Mouse (Mus musculus) frontal cortex, adult 2 months (tissue): Measurements from ENCODE around the gene Exog. TPM values are rescaled to one million over a fixed set of nuclear protein-coding genes. Genes with fewer than 3 reads are reported as not detected.

Source experiments
- DNase-seq, 2 experiments: peaks; one replicate each; pipeline ENCODE4 v3.0.0; 2022; ENCODE audit warnings: low spot score in 1 of 2; ENCODE audit errors: extremely low spot score in 1 of 2
- polyA plus RNA-seq: library from polyadenylated mRNA; depleted of rRNA; stranded (reverse); fragments of >200 nt; gene quantifications from 2 replicates; pipeline ENCODE4 v1.2.3, GENCODE M21; 2012; rRNA removed

Gene Exog
- polyA plus RNA-seq, result 13.3 and 13.6 TPM in 2 replicates

DNA sequence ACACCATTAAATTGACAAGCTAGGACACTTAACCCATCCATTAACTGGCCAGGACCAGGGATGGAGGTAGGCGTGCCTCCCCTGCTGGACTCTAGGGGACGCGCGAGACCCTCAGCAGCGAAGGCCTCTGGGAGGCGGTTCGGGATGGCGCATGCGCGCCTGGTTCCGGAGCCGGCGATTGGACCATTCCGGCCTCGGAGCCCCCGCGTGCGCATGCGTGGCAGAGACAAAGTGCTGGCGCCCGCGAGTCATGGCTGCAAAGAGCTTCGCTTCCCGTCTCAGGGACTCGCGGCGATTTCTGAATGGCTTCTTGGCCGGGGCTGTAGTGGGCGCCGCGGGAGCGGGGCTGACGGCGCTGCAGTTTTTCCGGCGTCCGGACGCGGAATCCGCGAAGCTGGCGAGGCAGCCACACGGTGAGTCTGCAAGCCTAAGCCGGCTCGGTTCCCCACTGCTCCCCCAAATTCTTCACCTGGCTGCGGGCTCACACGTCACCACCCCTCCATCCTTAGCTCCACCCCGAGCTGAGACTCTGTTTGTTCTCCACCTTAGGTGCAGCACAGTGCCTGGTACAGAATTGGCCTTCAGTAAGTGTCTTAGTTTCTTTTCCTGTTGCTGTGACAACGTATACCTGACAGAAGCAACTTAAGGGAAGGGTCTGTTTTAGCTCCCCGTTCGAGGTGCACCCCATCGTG, at the start of gene Exog:
Exog (plus strand) TSS at position 206 of the 692 bp plus-strand sequence.
- peak; percentile 95 to 100 for DNase-seq

DNA sequence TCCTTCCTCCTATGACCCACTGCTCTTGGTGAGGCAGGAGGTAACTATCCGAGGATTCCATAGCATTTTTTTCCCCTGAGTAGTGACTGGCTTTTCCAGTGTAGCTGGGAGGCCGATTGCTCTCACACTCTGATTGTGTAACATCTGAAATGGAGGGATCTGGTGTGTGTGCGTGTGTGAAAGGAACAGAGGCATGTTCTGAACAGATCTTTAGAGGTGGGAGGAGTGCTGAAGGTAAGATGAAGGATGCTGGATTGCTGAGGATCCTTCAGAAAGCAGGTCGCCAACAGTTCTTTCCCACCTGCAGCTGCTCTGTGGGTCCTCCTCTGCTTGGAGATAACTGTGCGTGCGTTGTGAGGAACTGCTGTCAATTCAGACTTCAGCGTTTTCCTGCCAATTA, 43.4 kb upstream of the Exog start:
- peak; percentile 53 to 60 for DNase-seq

DNA sequence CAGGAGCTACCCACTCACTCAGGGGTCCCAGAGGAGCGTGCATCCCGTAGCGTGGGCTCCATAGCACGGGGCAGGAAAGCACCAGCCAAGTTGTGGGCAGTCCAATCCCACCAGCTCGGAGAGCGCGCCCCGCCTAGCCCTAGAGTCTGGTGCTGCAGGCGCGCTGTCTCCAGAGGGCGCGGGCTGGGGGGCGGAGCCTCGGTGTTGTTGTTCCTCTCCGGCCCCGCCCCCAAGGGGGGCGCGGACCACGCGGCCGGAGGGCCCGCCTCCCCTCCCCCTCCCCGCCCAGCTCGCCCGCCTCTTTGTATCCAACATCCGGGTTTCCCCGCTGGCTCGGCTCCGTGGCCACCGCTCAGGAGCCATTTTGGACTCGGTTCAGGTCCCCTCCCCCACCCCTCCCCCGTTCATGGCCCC, 42.9 kb upstream of the Exog start, which contains the start of gene Acvr2b:
Acvr2b (plus strand) TSS at position 318 of the 414 bp plus-strand sequence.
- peak; percentile 85 to 91 for DNase-seq

DNA sequence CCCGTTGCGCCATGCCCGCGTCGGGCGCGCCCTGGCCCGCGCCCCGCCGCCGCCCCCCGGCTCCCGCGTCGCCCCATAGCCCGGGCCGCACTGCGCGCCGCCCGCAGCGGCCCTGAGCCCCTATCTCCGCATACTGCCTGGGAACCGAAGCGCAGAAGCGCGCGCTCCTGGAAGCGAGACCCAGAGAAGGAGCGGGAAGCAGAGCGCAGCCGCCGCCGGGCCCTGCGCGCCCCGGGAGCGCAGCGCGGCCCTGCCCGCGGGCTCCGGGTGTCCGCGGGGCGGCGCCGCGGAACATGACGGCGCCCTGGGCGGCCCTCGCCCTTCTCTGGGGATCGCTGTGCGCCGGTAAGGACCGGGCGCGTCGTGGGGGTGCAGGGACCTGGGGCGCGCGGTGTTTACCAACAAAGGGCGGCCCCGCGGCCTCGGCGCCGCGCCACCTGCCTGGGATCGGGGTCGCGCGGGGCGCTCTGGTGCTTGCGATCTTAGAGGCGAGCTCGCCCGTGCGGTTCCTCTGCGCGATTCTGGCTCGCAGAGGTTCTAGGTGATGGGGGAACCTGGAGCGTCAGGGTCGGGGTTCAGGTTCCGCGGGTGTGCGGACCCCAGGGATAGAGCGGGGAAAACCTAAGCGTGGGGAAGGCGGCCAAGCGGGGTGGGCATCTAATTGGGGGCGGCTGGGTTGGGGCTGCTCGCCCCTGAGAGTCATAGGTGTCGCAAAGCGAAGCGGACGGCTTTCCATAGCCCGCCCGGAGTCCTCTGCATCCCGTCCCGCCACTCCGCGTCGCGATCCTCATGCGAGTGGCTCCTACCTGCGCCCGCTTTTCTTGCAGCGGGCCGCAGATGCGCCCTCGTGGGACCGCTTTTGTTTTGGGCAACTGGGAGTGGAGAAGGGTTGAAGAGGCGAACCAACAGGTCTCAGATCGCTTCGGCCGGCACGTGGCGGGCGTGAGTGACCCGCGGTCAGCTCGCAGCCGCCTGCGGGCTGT, 42.2 kb upstream of the Exog start:
- peak in 1 of 2 experiments; percentile 37 for DNase-seq

DNA sequence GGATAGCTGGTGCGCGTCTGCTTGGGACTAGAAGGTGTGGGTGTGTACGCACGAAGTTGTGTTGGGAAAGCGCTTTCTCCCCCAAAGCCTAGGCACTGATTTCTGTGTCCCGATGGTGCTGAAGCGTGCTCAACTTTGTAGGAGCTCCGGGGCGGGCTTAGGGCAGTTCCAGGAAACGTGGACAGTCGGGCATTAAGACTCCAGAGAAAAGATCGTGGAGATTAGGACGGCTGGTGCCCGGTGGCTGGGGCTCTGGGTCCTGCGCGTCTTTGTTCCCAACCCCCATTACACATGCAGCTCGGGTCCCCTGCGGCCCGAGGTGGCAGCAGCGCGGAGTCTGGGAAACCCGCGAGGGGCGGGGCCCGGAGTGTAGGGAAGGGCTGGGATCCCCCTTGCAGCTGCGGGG, 41.5 kb upstream of the Exog start:
- peak in 1 of 2 experiments; percentile 33 for DNase-seq

DNA sequence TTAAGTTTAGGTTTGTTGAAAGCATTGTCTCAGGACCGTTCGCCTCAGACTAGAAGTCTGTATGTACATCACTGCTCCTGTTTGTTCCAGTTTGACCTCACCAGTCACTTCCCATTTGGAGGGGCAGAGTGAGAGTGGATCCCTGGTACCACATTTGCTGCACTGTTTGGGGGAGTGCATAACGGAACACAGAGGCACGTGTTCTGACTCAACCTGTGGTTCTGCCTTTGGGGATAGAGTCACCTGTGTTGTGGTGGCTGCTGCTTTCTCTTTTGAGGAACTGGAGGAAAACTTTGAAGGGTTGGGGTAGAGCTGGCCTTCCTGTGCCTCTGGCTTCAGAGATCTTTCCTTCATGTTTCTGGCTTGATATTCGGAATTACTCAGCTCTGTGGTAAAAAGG, 40.7 kb upstream of the Exog start:
- DNase-seq, result no peak

DNA sequence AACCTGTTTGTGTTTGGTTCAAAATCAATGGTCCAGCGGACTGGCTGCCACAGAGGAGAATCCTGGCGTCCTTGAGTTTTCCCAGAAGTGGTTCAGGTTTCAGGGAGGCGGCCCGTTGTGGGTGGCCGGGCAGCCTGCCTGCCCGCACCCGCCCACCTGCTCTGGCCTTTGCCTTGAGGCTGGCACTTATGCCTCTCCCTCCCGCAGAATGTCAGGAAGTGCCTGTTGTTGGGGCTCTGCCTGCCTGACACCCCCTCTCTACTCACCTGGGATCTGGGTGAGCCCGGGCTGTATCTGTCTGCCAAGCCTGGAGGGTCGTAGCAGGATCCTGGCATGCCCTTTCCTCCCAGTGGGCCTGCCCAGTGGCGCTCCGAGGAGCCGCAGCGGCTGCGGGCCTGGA, 36.9 kb upstream of the Exog start:
- DNase-seq, result no peak

GRCm38 (mm10) chr9:119408898-119409664, 35.7 kb upstream of the Exog start:
- DNase-seq, result peak in 1 of 2 experiments; percentile 30

DNA sequence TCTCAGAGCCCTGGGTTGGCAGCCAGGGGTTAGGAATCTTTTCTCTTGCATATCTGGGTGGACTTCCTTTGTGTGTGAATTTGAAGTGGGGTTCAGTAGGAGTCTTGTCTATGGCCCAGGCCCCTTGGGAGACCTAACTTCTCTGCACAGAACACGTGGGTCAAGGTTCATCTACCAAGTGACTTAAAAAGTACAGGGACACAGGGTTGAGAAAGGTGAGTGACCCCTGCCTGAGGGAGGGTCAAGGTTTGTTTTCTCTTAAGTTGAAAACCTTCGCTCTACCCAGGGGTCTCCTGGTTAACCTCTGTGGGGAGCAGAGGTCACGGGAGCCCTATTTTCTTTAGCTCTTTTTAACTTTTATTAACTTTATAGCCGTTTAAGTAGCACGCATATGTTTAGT, 34.9 kb upstream of the Exog start:
- no peak for DNase-seq

DNA sequence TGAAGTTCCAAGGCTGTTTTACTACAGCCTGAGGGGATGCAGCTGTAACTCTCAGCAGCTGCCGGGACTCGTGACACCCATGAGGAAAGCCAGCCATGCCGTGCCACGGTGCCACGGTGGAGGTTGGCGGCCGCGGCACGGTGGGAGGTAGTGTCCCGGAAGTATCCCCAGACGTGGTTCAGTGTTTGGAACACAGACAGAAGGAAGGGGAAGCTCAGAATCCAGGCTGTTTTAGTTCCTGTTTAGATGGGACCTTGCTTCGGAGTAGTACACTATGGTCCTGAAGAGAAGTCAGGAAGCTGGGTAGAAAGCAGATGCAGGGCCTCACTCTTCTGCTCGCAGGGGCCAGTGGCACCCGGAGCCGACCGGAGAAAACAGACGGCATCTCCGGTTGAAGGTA, 26.7 kb upstream of the Exog start:
- DNase-seq, result no peak

DNA sequence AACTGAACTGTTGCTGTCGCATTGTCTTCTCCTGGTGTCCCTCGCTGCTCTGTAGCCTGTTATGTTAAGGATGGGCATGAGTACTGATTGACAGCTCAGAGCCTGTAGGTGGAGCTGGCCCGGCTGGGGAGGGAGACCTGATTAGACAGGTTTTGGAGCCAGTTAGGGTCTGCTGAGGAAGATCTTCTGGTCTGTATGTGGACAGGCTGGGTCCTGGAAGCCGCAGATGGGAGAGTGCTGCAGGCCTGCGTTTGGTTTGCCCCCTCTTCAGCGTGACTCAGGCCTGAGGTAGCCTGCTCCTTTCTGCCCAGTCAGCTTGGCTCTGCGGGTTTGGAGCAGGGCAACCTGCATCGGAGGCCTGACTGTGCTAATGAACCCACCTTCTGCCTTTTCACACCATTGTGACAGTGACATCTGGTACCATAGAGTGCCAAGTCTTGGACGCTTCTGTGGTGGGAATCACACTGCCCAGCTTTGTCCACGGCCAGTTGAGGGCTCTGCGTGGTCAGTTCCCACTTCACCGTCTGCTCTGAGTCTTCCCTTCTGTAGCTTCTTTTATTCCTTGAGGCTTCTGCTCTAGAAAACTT, 24.8 kb upstream of the Exog start:
- no peak for DNase-seq

DNA sequence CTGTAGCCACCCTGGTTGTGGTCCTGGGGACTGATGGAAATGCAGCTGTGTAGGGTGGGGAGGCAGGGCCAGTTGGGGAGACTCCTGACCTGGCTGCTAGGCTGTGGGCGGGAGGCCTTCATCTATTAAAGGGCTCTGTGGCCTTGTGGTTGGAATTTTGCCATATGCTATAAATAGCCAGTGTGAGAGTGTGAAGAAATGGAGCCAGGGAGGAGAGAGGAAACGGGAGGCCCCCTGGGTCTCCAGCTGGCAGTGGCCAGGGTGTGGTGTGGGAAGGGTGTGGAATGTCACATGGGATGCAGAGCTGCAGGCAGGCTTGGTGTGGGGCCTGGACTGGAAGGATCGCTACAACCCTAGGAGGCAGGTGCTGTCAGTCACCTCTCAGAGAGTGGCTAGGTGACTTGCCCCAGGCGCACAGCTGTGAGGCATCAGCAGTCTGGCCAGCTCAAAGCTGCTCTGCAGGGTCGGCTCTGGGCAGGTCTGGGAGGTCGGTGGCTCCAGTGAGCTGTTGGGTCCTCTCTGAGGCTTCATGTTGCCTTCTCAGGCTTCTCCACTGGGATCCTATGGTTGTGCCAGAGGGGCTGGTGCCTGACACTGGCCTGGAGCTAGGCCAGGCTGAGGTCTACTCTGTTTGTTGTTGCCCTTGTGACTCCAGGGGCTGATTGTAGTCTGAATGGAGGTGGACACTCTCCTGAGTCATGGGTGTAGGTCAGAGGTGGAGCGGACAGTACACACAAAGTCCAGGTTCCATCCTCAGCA, 19.3 kb upstream of the Exog start:
- DNase-seq, result no peak

GRCm38 (mm10) chr9:119425976-119426415, 18.7 kb upstream of the Exog start:
- DNase-seq, result no peak

- DNase-seq, result no peak
These were observed 18.3 kb upstream of the Exog start for GRCm38 (mm10) chr9:119426483-119426882.

DNA sequence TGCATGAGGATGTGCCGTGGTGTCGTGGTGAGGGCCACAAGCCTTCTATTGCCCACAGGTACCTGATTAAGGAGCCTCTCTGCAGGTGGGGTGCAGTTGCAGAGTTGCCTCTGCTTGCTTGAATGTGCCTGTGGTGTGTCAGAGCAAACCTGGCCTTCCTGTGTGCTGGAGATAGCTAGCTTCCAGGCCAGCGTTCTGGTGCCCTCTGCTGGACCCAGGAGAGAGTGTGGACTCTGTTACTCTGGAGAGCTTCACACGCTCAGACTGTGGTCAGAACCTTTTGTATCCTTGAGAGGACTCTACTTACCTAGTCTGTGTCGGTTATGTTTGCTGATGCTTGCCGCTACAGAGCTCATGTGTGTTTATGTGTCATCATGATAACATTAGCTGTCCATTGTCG, 14.4 kb upstream of the Exog start:
- peak; percentile 58 to 89 for DNase-seq

DNA sequence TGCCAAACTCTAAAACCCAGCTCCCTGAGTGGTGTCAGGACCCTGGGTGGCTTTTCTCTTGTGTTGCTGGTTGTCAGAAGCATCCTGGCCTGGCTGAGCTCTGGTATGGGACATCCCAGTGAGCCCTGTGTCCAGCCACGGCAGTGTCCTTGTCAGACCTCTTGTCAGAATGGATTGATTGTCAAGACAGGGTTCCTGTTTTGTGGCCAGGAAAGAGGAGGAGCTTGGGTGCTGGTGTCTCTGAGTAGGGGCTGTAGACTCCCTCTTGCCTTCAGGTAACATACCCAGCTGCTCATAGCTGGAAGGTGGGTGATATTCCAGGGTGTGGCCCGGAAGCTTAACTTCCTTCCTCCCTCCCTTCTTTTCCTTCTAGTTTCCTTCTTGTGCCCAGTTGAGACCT, 8.9 kb upstream of the Exog start:
- DNase-seq, result no peak

DNA sequence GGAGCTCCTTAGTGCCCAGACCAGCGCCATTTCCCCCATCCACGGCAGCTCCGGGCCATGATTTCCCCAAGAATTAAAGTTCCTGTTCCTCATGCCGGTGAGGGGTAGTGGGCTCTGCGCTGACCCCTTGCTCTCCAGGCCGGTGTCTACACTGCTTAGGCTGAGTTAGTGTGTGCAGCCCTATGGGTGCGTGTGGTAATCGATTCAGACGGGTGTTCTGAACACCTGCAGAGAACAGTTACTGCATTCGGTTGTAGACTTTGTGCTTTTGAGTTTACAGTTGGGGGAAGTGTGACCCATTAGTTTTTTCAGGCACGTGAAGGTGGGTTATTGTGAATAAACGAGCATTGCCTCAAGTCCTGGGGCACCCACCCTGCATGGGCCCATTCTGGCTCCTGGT, 6.7 kb upstream of the Exog start:
- DNase-seq, result no peak

- DNase-seq, result peak in 1 of 2 experiments; percentile 52
These were observed 6.2 kb upstream of the Exog start for GRCm38 (mm10) chr9:119438498-119439000.

GRCm38 (mm10) chr9:119445737-119446136, 994 bp downstream of the Exog start:
- no peak for DNase-seq
